Mouse (Mus musculus): ENCODE measurements around the gene Veph1.
A peak's percentile ranks its signal among the peaks of the same experiment; 100 is the strongest.

The Veph1 gene

DNA sequence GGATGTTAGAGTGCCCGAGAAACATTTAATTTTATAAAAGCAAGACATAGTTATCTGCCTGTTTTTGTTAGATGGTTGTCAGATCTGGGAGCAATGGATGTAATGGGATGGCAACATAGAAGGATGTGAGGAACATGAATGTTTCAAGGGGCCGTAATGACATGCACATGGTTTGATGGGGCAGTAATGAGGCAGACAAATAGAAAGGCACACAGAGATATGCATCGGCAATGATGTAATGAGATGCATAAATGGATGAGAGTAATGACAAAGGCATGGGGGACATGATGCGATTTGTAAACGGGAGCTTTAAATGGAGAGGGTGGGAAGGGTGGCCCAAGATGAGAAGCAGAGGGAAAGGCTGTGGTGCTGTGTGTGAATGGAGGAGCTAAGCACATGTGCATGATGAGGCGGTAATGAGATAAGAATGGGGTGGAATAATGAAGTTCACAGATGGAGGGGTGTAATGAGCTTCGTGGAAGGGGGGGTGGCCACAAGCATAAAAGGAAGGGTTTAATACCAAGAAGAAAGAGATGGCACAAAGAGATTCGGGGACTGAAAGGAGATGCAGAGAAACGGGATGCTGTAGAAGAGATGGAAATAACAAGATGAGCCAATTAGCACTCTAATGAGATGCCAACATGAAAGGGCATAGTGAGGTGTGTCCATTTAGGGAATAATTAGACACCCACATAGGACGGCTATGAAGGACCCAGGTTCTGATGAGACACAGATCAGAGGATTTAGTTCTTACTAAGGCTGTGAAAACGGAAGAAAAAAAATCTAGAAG is 194.6 kb downstream of the Veph1 start:
- no peak for DNase-seq (ENCODE audit: inconsistent ontology term)

DNA sequence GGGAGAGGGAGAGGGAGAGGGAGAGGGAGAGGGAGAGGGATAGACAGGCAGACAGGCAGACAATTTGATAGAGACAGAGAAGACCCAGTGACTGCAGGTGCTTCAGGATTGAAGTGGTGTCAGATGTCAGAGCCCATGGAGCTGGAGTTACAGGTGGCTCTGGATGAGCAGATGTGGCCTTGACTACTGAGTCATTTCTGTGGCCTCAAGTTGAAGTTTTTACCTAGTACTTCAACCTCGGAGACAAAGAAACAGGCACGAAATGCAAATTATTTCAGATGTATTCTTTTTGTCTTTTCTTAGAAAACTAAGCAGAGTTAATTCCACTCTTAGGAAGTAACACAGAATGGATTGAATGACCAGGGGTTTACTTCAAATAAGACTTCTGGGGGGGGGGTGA is 195.6 kb downstream of the Veph1 start:
- DNase-seq (ENCODE audit: inconsistent ontology term), result no peak

DNA sequence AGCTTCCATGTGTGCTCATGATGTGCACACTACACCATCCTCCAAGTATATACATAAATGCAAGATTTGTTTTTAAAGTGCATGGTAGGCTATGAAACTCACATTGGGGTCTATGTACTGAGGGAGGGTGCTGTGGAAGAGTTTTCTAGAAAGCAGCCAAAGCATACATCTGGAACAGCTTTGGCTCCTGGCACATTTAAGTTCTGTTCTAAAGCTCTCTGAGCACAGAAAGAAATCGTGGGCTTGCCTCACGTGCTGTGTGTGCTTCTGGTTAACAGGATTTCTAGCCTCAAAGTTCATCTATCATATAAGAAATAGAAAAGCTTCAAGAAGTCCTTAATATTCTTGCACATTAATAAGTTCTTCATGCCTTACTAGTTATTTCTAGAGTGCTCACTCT is 204.9 kb downstream of the Veph1 start:
- DNase-seq (ENCODE audit: inconsistent ontology term), result no peak

DNA sequence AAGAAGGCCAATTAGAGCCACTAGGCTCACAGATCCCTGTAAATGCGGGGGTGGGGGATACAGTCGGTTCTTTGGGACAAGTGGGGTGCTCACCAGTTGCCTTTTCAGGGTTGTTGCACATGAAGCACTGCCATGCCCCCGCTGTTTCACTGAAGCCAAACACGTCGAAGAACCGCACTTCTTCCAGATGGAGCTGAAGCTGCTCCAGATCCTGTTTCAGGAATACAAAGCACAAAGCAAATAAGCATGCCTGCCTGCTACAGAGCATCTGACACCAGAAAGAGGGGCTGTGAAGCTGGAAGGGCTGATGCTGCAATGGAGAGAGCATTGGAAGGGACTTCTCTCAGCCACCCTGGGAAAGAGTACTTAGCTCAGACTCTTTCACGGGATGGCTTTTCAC is 209.0 kb downstream of the Veph1 start:
- DNase-seq (ENCODE audit: inconsistent ontology term), result no peak

DNA sequence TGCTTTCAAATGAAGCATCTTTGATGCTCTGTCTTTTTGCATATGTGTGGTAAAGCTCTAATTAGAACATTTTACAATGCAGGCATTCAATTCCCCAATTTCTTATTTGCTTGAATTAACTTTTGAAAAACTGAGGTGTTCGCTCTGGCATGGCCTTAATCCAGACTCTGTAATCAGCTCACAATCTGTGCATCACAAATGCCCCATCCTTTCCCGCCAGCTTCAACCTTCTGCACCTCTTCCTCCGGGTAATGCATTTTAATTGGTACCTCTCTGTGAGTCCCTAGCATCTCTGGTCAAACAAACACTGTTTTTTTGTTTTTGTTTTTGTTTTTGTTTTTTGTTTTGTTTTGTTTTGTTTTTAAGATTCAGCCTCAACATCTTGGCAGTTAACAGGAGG is 212.8 kb downstream of the Veph1 start:
- no peak for DNase-seq (ENCODE audit: inconsistent ontology term)

DNA sequence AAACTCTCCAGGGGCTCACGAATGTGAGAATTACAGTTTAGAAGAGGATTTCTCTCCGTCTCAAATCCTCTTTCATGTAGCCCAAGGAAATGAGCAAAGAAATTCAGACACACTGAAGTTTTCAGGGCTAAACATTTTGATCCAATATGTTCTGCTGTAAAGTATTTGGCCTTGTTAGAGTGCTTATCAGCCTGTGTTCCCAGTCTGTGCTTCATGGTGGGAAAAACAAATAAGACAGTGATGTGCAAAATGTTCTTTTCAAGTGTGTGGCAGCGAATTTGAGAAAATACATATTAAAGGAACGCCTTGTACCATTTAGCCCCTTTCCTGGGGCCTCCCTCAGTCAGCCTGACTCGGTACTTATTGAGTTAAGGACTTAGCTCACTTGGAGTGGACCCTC is 213.2 kb downstream of the Veph1 start:
- DNase-seq (ENCODE audit: inconsistent ontology term), result no peak

DNA sequence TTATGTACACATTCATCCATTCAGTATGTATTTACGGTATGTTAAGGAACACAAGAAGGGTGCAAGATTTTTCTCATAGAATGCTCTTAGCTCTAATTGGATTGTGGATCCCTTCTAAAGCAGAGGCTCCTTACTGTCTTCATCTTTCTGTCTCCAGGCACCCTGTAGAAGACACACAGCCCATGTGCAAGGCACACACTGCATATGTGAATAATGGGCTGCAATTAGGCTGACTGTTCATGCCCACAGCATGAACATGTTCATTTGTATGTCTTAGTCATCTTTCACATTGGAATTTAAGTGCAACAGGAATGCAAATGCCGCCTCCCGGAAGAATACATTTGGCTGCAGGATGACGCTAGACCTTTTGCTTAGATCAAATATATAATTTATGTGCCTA is 213.7 kb downstream of the Veph1 start:
- DNase-seq (ENCODE audit: inconsistent ontology term), result no peak

DNA sequence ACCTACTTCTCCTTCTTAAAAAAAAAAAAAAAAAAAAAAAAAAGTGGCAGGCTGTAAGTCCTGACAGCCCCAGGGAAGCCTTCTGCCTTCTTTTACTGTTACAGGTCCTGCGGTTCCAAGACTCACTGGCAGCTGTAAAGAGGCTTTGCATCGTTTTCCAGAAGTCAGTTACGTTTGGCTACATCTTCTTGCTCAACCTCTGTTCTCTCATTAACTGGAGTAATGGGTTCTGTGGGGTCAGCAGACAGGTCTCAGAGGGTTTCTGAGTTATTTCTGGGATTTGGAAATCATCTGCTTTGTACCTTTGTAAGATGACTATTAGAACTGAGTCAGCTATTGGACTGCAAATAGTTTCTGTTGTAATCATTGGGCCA is 215.3 kb downstream of the Veph1 start:
- peak; percentile 81 for DNase-seq (ENCODE audit: inconsistent ontology term)

DNA sequence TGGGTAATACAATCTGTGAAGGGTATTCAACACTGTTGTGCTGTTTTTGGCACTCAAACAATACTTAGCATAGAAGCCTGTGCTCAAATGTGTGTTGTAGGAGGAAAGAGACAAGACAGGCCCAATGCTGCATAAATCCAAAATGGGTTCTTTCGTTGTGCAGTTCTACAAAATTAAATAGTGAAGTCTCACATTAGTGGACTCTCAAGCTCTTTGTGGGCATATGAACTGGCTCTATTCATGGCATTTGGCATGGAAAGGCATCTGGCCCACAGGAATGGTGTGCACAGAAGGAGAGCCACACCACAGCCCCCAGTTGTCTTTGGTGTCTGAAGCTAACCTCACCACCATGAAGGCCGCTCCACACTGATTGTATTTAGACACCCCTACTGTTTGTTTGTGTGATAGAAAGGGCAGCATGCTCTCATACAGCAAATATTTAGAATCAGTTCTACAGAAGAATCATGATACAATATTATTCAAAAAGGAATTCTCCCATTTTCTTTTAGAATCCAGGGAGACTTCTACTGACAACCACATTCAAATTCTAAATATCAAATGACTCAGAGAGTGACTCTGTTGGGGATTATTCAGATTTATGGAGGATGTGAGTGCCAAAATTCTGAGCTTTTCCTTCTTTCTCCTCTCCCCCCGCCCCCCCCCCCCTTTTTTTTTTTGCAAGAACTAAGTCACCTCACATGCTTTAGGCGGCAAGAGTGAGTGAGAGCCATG is 215.8 kb downstream of the Veph1 start:
- peak; percentile 83 for DNase-seq (ENCODE audit: inconsistent ontology term)

DNA sequence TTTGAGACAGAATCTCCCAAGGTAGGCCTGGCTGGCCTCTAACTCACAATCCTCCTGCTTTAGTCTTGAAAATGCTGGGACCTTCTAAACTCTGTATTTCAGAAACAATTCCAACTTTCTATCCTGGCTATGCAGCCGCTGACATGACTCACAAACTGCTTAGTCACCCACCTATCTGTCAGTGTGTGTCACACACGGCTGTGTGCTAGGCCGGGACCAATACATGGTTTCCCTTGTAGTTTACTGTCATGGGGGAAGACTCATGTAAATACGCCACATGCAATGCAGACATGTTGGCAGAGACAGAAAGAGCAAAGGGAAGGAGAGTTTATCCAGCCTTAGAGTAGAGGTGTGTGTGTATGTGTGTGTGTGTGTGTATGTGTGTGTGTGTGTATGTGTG is 216.8 kb downstream of the Veph1 start:
- peak; percentile 51 for DNase-seq (ENCODE audit: inconsistent ontology term)

DNA sequence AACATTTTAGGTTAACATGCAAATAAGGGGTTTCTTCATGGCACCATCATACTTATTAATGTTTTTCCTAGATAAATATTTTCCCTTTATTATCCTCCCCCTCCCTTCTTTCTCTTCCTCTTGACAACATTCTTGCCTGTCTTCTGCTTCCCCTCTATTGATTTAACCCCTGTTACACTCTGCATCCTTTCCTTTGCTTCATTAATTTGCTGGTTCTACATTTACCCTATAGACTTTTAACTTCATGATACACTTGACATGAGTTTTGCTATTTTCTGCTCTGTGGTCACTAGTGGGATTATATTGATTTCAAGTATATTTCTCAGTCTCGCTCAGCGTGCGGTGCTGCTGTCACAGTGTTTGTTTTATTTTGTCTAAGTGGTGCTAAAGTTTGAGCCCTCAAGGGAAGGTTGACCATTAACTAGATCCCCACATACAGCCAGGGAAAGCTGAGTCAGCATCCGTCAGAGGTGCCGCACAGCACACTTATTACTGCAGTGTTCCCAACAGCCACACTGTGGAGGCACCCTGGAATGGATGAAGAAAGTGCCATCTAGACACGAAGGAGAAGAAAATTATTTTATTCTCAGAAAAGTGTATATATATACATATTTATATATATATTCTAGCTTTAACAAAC is 217.6 kb downstream of the Veph1 start:
- DNase-seq (ENCODE audit: inconsistent ontology term), result no peak

DNA sequence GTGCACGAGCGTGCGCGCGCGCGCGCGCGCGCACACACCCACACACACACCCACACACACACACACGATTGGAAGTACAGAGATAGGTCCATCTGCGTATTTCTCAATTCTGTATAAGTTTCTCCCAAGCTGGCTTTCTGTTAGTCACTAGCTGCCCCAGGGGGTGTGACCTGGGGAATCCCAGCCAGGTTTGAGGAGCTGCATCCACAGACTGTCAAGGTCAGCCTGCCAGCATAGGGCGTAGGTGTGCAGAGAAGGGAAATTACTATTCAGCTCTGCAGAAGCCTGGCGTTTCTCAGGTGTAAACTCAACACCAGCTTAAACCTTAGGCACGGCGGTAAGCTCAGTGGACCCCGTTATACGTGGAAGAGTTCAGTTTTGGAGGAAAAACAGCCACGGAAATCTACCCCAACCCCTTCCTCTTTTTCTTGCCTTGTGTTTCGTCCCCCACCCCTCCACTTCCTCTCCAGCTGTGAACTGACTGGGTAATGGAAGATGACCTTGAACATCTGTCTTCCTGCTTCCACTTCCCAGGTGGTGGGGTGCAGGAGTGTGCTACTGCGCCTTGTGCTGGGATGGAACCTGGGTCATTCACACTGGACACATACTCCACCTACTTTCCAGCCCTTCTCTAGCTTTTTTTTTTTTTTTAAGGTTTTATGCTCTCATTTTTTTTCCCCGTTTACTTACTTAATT is 218.5 kb downstream of the Veph1 start:
- DNase-seq (ENCODE audit: inconsistent ontology term), result no peak

DNA sequence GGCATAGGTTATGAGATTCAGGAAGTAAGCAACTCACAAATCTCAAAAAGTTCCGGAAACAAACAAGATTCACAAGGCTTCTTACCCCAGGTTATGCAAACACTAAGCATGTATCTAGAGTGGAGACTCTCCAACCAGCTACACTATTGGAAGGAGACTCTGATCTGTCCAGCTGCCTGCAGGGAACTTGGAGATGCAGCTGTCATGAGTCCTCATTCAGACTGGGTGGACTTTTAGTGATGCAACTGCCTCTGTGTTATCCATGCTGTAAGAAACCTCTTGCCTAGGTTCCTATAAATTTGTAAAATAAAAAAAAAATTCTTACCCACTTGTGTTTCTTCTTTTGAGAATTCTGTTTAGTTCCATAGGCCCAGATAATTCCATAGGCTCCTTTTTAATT is 226.4 kb downstream of the Veph1 start:
- DNase-seq (ENCODE audit: inconsistent ontology term), result no peak

DNA sequence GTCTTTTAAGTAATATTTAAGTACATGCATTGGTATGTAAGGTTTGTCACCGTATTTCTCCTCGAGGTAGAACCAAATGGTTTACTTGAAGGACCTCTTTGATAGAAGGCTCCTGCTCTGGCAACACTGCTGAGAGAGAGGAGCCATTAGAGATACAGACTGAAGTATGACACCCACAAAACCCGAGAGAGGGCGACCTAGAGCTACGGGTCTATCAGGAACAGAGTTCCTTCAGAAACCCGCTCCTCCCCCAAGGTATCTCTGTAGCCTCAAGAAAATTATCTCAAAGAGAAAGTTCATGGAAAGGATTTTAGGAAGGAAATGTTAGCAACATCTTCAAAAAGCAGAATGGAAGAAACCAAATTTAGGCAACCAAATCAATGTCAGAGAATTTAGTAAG is 232.8 kb downstream of the Veph1 start:
- DNase-seq (ENCODE audit: inconsistent ontology term), result no peak

DNA sequence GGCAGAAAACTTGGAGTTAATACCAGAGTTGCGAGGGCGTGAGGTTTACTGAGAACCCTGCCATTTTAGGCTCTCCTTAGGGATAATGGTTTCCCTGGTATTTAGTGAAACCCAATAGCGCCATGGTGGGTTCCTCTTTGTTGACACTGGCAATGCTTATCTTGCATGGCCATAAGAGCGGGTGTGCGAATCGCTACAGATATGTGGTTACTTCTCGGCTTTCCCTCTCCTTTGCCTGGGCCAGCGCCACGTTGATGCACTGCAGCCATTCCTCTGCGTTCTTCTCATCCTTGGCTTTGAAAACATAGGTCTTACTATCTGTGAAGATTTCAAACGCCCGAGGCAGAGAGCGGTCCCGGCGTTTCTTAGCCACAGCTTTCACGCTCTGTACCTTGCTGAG is 239.7 kb downstream of the Veph1 start:
- no peak for DNase-seq (ENCODE audit: inconsistent ontology term)

DNA sequence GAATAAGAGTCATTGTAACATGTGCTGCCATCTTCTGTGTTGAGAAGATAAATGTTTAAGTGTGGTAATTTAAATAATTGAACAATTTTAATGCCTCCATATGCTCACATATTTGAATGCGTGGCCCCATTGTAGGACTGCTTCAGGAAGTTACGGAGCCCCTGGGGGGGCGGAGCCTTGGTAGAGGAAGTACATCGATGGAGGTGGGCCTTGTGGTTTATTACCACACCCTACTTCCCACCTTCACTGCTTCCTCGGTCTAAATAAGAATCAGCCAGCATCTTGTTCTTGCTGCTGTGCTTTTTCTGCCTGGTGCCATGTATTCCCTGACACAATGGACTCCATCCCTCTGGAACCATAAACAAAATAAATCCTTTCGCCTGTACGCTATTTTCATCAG is 241.0 kb downstream of the Veph1 start:
- DNase-seq (ENCODE audit: inconsistent ontology term), result no peak

DNA sequence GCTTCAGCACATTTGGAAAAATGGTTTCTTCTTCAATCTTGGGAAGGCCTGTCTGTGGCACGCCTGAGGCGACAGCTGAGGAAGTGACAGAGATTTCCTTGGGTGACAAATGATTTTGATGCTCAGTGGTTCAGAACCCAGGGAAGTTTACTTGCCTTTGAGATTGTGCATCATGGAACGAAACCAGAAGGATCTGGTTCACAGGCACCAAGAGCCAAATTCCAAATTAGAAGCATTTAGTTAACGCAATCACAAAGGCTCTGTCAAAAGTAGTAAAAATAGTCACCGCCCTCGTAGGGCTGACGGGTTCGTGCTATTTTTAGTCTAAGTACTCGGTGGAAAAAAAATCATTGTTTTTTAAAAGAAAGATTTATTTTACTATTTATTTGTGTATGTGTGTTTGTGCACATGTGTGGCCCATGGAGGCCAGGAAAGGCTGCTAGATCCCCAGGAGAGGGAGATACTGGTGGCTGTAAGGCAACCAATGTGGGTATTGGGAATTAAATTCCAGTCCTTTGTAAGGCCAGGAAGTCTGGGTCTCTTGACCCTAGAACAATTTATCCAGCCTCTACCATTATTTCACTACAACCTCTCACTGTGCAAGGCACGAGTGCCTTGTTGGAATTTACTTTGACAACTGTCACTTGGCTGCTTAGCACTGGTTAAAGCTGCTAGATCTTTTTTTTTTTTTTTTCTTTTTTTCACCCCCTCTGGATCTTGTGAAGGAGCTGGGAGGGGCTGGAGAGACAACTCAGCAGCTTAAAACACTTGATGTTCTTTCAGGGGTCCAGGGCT is 246.3 kb downstream of the Veph1 start:
- DNase-seq (ENCODE audit: inconsistent ontology term), result peak; percentile 36

DNA sequence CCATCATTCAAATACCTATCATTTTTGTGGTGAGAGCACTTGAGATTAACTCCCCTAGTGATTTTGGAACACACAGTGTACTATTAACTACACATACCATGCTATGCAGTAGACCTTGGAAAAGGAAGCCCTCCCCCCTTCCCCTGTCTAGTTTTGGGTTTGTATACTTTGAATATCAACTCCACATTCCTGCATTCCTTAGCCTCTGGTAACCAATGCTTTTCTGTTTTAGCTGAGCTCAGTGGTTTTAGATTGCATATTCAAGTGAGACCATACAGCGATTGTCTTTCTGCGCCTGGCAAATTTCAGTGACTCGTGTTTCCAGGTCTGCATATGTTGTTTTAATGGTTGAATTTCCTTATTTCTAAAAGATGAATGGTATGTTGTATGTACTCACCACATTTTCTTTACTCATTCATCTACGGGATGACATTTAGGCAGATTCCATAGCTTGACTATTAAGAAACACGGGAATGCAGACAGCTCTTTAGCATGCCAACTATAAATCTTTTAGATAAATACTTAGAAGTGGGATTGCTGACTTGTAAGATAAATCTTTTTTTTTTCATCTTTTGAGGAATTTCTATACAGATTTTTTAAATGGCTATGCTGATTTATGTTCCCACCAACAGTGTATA is 255.7 kb downstream of the Veph1 start:
- DNase-seq (ENCODE audit: inconsistent ontology term), result peak; percentile 72

DNA sequence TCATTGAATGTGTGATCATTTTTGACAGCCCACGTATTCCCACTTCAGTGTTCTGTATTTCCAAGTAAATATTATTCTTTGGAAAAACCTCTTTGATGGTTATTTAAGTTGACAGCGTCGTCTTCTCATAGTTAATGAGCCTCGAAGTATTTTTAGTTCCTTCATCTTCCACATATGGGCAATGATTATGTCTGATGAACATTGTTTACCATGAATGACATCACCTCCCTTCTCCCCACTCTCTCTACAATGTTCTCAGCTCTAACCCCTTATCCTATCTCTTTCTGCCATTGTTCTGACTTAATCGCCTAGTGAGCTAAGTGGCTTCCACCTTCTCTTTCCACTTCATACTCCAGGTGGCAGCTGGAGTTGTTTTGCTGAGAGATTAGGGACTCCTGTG is 261.4 kb downstream of the Veph1 start:
- no peak for DNase-seq (ENCODE audit: inconsistent ontology term)

DNA sequence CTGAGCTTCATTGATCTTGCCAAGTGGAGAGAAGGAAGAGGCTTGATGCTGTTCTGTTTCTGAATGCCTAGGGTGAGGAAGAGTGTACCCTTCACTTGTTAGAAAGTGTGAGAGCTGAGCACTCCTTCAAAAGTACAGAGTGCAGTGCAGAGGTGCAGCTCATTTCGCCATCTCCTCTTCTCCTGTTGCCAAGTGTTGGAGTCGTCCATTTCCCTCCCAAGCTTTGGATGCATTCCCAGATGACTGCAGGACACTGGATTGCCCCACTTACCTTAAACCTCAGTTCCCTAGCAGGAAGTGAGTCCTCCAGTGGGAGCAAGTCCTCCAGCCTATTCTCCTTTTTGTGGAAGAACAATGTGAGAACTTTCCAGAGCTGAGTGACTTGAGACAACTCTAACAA is 263.3 kb downstream of the Veph1 start:
- DNase-seq (ENCODE audit: inconsistent ontology term), result peak; percentile 36

DNA sequence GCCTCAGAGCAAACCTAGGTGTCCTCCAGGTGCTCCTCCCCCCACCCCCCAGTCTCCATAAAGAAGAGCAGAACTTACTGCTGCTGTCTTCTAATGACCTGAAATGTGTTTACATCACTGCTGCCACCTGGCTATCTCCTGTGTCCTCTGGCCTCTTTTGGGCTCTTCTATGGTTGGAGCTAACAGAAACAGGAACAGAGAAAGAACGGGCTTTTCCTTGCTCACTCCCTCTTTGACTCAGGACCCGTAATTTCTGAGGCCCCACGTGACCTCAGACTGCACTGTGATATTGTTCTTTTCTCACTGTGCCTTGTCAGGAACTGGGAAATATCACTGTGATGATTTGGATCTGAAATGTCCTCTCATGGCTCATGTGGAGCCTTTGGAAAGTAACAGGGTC is 271.2 kb downstream of the Veph1 start:
- no peak for DNase-seq (ENCODE audit: inconsistent ontology term)

Measured in Muller cell, postnatal 12 days (primary cell).